Mouse (Mus musculus) left cerebral cortex, postnatal 36 days (tissue): Measurements from ENCODE around the gene Tns2. TPM values are rescaled to one million over a fixed set of nuclear protein-coding genes. Genes with fewer than 3 reads are reported as not detected.

ENCODE experiments used
- DNase-seq, 2 experiments: peaks; one replicate each; pipeline ENCODE4 v3.0.0; 2021 to 2022; ENCODE audit warnings: low spot score in 2 of 2, mixed read lengths in 1 of 2
- intact Hi-C: fragments of 180-260 bp; cut with DNase I; formaldehyde crosslinking; loops from one replicate; pipeline ENCODE4 v1.15.1; 2025
- total RNA-seq, 2 experiments: library from RNA; stranded (reverse); gene quantifications; 2 replicates each; pipeline ENCODE4 v1.2.3; 2021

The Tns2 gene
- total RNA-seq, 2 experiments from 2014 or later = 17.2 to 28.6 TPM

DNA sequence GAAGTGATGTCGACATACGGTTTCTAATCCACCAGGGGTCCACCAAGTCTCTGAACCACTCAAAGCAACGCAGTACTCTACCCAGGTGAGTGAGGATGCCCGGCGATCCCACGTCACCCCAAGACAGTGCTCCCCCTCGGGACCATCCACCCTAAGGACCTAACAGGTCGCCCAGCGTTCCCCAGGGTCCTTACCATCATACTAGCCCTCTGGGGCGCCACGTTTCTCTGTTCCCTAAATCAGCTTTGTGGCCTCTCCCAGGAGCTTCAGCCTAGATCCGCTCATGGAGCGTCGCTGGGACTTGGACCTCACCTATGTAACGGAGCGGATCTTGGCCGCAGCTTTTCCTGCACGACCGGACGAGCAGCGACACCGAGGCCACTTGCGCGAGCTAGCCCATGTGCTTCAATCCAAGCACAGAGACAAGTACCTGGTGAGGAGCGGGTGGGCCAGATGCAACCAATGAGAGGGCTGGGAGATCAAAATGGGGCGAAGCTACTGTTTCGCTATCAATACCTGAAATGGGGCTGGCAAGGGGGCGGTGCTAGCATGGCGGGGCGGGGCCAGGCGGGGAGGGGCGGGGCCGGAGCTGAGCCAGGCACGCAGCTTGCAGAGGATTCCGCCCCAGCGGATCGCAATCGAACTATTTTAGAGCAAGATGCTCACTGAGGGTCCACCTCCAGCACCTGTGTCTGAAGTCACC lies 6.7 kb downstream of the Tns2 start:
- DNase-seq = no peak
- intact Hi-C loops = no loop called here

DNA sequence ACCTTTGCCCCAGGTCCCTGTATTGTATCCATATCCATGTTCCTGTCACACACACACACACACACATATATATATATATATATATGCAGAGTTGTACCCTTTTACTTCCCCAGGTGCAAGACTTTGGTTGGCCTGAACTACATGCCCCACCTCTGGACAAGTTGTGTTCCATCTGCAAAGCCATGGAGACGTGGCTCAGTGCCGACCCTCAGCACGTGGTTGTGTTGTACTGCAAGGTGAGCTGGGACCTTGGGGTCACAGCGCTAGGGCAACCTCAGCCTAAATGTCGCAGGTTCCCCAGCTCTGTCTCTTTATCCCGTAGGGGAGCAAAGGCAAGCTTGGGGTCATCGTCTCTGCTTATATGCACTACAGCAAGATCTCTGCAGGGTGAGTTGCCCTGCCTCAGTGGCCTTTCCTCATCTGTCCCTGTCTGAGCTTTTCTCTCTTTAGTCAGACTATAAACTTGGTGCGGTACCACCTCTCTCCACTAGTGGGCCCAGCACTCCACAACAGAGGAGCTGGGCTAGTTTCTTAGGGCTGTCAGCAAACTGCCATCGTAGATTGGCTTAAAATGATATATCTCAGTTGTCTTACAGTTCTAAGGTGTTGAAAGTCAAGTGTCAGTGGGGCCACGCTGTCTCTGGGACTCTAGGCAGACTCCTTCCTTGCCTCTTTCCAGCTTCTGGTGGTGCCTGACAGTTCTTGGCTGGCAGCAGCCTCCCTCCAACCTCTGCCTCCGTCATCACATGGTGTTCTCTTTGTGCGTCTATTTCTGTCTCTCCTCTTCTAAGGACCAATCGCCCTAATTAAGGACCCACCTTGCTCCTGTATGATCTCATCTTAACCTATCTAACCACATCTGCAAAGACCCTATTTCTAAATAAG lies 7.7 kb downstream of the Tns2 start:
- intact Hi-C loops = no loop called here
- no peak for DNase-seq

GRCm38 (mm10) chr15:102108651-102109525 lies 8.7 kb downstream of the Tns2 start:
- peak; percentile 67 to 80 for DNase-seq
- intact Hi-C loops = no loop called here

DNA sequence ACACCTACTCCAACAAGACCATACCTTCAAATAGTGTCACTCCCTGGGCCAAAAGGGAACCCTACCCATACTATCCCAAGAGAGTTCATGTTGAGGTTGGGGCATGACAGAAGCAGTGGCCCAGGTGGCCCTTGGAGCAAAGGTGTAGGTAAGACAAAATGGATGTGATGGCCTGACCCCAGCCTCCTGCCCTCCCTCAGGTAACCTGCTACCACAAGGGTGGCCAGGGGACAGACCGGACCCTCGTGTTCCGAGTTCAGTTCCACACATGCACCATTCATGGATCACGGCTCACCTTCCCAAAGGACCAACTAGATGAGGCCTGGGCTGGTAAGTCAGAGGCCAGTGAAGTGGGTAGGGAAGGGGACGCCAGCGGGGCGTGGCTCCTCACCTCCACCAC lies 10.1 kb downstream of the Tns2 start:
- no peak for DNase-seq
- intact Hi-C loops = no loop called here

- no peak for DNase-seq
- intact Hi-C loops = no loop called here
Measured at GRCm38 (mm10) chr15:102110701-102111494, 10.7 kb downstream of the Tns2 start.

GRCm38 (mm10) chr15:102111495-102111829 lies 11.2 kb downstream of the Tns2 start:
- intact Hi-C loops = no loop called here
- no peak for DNase-seq

DNA sequence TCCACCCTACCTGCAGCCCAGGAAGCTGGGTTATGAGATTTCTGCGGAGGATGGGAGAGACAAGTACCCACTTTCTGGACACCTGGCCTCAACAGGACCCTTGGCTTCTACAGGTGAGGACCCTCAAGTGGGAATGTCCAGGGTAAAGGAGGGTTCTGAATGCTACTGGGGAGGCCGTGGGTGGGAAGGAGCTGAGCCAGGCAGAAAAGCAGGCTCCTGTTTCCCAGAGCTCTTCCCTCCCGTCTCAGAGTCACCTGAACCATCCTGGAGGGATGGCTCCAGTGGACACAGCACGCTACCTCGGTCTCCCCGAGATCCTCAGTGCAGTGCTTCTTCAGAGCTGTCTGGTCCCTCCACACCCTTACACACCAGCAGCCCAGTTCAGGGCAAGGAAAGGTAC lies 12.0 kb downstream of the Tns2 start:
- intact Hi-C loops = no loop called here
- DNase-seq = no peak

DNA sequence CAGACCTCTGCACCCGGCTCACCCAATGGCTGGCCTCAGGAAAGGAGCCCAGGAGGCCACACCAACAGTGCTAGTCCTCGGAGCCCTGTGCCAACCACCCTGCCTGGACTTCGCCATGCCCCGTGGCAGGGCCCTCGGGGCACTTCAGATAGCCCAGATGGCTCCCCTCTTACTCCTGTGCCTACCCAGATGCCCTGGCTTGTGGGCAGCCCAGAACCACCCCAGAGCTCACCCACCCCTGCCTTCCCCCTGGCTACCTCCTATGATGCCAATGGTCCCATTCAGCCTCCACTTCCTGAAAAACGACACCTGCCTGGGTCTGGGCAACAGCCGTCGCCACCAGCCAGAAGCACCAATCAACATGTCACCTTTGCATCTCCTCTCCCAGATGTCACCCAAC lies 12.6 kb downstream of the Tns2 start:
- intact Hi-C loops = no loop called here

DNA sequence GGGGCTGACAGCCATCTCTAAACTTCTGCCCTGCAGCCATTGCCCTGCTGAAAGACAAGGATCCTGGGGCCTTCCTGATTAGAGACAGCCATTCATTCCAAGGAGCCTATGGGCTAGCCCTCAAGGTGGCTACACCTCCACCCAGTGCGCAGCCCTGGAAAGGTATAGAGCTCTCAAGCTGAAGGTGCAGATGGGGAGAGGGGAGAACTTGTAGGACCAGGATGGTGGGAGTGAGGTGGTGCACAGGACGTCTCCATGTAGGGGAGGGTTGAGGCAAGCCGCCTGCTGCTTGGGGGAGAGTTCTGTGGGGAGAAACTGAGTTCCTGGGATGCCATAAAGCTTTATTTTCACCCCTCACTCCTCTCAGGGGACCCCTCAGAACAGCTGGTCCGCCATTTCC lies 13.5 kb downstream of the Tns2 start:
- intact Hi-C loops = no loop called here
- DNase-seq = no peak

More for the DNA sequence above, 12.6 kb downstream of the Tns2 start:
- no peak for DNase-seq

- no peak for DNase-seq
- intact Hi-C loops = no loop called here
Measured at GRCm38 (mm10) chr15:102114651-102115260, 14.5 kb downstream of the Tns2 start.

GRCm38 (mm10) chr15:102115731-102116231 lies 15.6 kb downstream of the Tns2 start:
- no peak for DNase-seq
- intact Hi-C loops = loop anchor here (2.0 kb wide), 1 partner anchor 31 kb away; no protein-coding TSS in a partner anchor

GRCm38 (mm10) chr15:102116753-102117415 lies 16.7 kb downstream of the Tns2 start:
- DNase-seq = no peak
- intact Hi-C loops = loop anchor here (2.0 kb wide), 1 partner anchor 30 kb away; no protein-coding TSS in a partner anchor

GRCm38 (mm10) chr15:102117461-102118443 lies 17.5 kb downstream of the Tns2 start:
- DNase-seq = no peak
- intact Hi-C loops = loop anchor here (2.0 kb wide), 1 partner anchor 29 kb away; no protein-coding TSS in a partner anchor

- intact Hi-C loops = no loop called here
- no peak for DNase-seq
Measured at GRCm38 (mm10) chr15:102118591-102118990, 18.4 kb downstream of the Tns2 start.

- intact Hi-C loops = no loop called here
- DNase-seq = no peak
Measured at GRCm38 (mm10) chr15:102119121-102119830, 19.1 kb downstream of the Tns2 start.

DNA sequence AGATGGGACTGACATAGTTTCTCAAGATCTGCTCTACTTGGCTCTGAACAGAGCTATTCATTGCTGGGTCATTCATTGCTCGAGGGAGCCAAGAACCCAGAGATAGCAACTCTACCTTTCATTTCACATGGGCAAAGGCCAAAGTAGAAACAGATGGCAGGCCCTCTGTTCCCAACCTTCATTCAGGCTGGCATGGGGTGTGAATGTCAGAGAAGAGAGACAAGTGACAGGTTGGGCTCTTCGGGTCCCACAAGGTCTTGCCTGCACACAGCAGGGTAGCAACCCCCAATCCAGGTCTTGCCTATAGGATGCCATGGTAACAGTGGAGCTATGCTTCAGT lies 19.6 kb downstream of the Tns2 start:
- DNase-seq = no peak
- intact Hi-C loops = no loop called here
